Mouse (Mus musculus): ENCODE data around the gene 3110082J24Rik. TPM values are rescaled to one million over a fixed set of nuclear protein-coding genes. Genes with fewer than 3 reads are reported as not detected.
A peak's percentile ranks its signal among the peaks of the same experiment; 100 is the strongest.

Gene 3110082J24Rik
- polyA plus RNA-seq (2016; fragmentation: Nextera tagmentation; extraction: Ambion mirVana), result 4.0 and 4.5 TPM in 2 replicates

GRCm38 (mm10) chr5:30105668-30106300 lies at the start of gene 3110082J24Rik:
3110082J24Rik (minus strand) TSS chr5:30106086.
- under 1% methylated on average over 29 of the region's 29 CpGs for WGBS
- peaks cover 6% of the 10 kb centered on the region; the same call in 1 of the 2 replicates for H3K36me3 ChIP-seq
- peak within 1 kb of the TSS; percentile 72 for H3K4me3 ChIP-seq
- H3K9me3 ChIP-seq, result no peaks in the 10 kb centered on the region
- peaks cover 3% of the 10 kb centered on the region; the same call in 1 of the 2 replicates for H3K27me3 ChIP-seq (replicated peaks)
- H3K4me2 ChIP-seq (replicated peaks), result peak within 1 kb of the TSS; percentile 92
- H3K4me1 ChIP-seq, result peaks cover 57% of the 10 kb centered on the region
- ATAC-seq (ENCODE audit: low FRiP score, low read depth), result peak; percentile 43
- H3K9ac ChIP-seq, result peak within 1 kb of the TSS; percentile 83
- H3K27ac ChIP-seq, result peak within 1 kb of the TSS; percentile 70

GRCm38 (mm10) chr5:30155395-30155792 lies 49.5 kb upstream of the 3110082J24Rik start:
- Histone ChIP-seq H3K9ac (peak overlapping the region; percentile 83), H3K27me3 (replicated peaks) (no peaks in the 10 kb centered on the region), H3K27ac (0 out of 2 replicates have a peak overlapping the region, but pooled peaks have one; percentile 59), H3K9me3 (no peaks in the 10 kb centered on the region), H3K4me1 (peaks cover 11% of the 10 kb centered on the region), H3K4me2 (replicated peaks) (peak overlapping the region; percentile 80), H3K4me3 (peak overlapping the region; percentile 93), H3K36me3 (no peaks in the 10 kb centered on the region)
- peak; percentile 71 for ATAC-seq (ENCODE audit: low FRiP score, low read depth)
- WGBS, result under 1% methylated on average over 31 of the region's 31 CpGs

GRCm38 (mm10) chr5:30154474-30155394 lies 48.8 kb upstream of the 3110082J24Rik start, which contains the start of the genes Hadha and Hadhb:
Hadha (minus strand) TSS chr5:30155162.
Hadhb (plus strand) TSS chr5:30155248.
- peak; percentile 93 for ATAC-seq (ENCODE audit: low FRiP score, low read depth)
- peak within 1 kb of the TSS; percentile 83 for H3K9ac ChIP-seq
- no peaks in the 10 kb centered on the region for H3K27me3 ChIP-seq (replicated peaks)
- no peaks in the 10 kb centered on the region for H3K9me3 ChIP-seq
- H3K4me3 ChIP-seq, result peak within 1 kb of the TSS; percentile 93
- no peaks in the 10 kb centered on the region for H3K36me3 ChIP-seq
- peaks cover 11% of the 10 kb centered on the region for H3K4me1 ChIP-seq
- under 1% methylated on average over 53 of the region's 53 CpGs for WGBS
- H3K27ac ChIP-seq, result peak within 1 kb of the TSS; percentile 59
- H3K4me2 ChIP-seq (replicated peaks), result peak within 1 kb of the TSS; percentile 80

- Histone ChIP-seq H3K4me2 (replicated peaks) (peak overlapping the region; percentile 80), H3K9me3 (no peaks in the 10 kb centered on the region), H3K27me3 (replicated peaks) (no peaks in the 10 kb centered on the region), H3K4me3 (peak overlapping the region; percentile 93), H3K9ac (peak overlapping the region; percentile 83), H3K27ac (no peak overlapping the region), H3K36me3 (no peaks in the 10 kb centered on the region), H3K4me1 (peaks cover 11% of the 10 kb centered on the region)
- ATAC-seq (ENCODE audit: low FRiP score, low read depth), result no peak
- WGBS, result 25% methylated on average over 4 of the region's 4 CpGs
These were observed 48.1 kb upstream of the 3110082J24Rik start for GRCm38 (mm10) chr5:30154013-30154412.

GRCm38 (mm10) chr5:30153222-30153621 lies 47.3 kb upstream of the 3110082J24Rik start:
- Histone ChIP-seq H3K4me2 (replicated peaks) (no peak overlapping the region), H3K27ac (no peak overlapping the region), H3K9ac (no peak overlapping the region), H3K27me3 (replicated peaks) (no peaks in the 10 kb centered on the region), H3K9me3 (no peaks in the 10 kb centered on the region), H3K4me1 (peaks cover 11% of the 10 kb centered on the region), H3K36me3 (no peaks in the 10 kb centered on the region), H3K4me3 (no peak overlapping the region)
- 92% methylated on average over 2 of the region's 2 CpGs for WGBS
- ATAC-seq (ENCODE audit: low FRiP score, low read depth), result no peak

GRCm38 (mm10) chr5:30152413-30152812 lies 46.5 kb upstream of the 3110082J24Rik start:
- no peaks in the 10 kb centered on the region for H3K36me3 ChIP-seq
- no peaks in the 10 kb centered on the region for H3K9me3 ChIP-seq
- no peak overlapping the region for H3K4me2 ChIP-seq (replicated peaks)
- no peak overlapping the region for H3K27ac ChIP-seq
- H3K4me1 ChIP-seq, result peaks cover 11% of the 10 kb centered on the region
- H3K27me3 ChIP-seq (replicated peaks), result no peaks in the 10 kb centered on the region
- H3K9ac ChIP-seq, result no peak overlapping the region
- no peak overlapping the region for H3K4me3 ChIP-seq
- no peak for ATAC-seq (ENCODE audit: low FRiP score, low read depth)
- 89% methylated on average over 1 of the region's 1 CpGs for WGBS

- Histone ChIP-seq H3K9me3 (no peaks in the 10 kb centered on the region), H3K27me3 (replicated peaks) (no peaks in the 10 kb centered on the region), H3K36me3 (peaks cover under 1% of the 10 kb centered on the region; the same call in 1 of the 2 replicates), H3K27ac (no peak overlapping the region), H3K4me1 (peaks cover 11% of the 10 kb centered on the region), H3K9ac (no peak overlapping the region), H3K4me2 (replicated peaks) (no peak overlapping the region), H3K4me3 (no peak overlapping the region)
- no peak for ATAC-seq (ENCODE audit: low FRiP score, low read depth)
- 83% methylated on average over 4 of the region's 4 CpGs for WGBS
These were observed 46.1 kb upstream of the 3110082J24Rik start for GRCm38 (mm10) chr5:30152007-30152406.

- ATAC-seq (ENCODE audit: low FRiP score, low read depth), result no peak
- Histone ChIP-seq H3K36me3 (peaks cover 28% of the 10 kb centered on the region), H3K4me3 (no peak overlapping the region), H3K27ac (no peak overlapping the region), H3K4me2 (replicated peaks) (no peak overlapping the region), H3K9ac (no peak overlapping the region), H3K27me3 (replicated peaks) (no peaks in the 10 kb centered on the region), H3K9me3 (no peaks in the 10 kb centered on the region), H3K4me1 (peaks cover 1% of the 10 kb centered on the region)
- 90% methylated on average over 5 of the region's 5 CpGs for WGBS
These were observed 42.4 kb upstream of the 3110082J24Rik start for GRCm38 (mm10) chr5:30148133-30148920.

GRCm38 (mm10) chr5:30146526-30146925 lies 40.6 kb upstream of the 3110082J24Rik start:
- Histone ChIP-seq H3K27me3 (replicated peaks) (no peaks in the 10 kb centered on the region), H3K9ac (no peak overlapping the region), H3K4me2 (replicated peaks) (no peak overlapping the region), H3K27ac (no peak overlapping the region), H3K36me3 (peaks cover 45% of the 10 kb centered on the region), H3K9me3 (no peaks in the 10 kb centered on the region), H3K4me1 (no peaks in the 10 kb centered on the region), H3K4me3 (no peak overlapping the region)
- ATAC-seq (ENCODE audit: low FRiP score, low read depth), result no peak
- WGBS, result 85% methylated on average over 6 of the region's 6 CpGs

- 93% methylated on average over 4 of the region's 4 CpGs for WGBS
These were observed 32.3 kb upstream of the 3110082J24Rik start for GRCm38 (mm10) chr5:30138193-30138592.

GRCm38 (mm10) chr5:30137271-30137670 lies 31.4 kb upstream of the 3110082J24Rik start:
- Histone ChIP-seq H3K4me2 (replicated peaks) (no peak overlapping the region), H3K36me3 (peaks cover 77% of the 10 kb centered on the region), H3K27ac (no peak overlapping the region), H3K4me3 (no peak overlapping the region), H3K27me3 (replicated peaks) (no peaks in the 10 kb centered on the region), H3K9me3 (no peaks in the 10 kb centered on the region), H3K9ac (no peak overlapping the region), H3K4me1 (no peaks in the 10 kb centered on the region)
- 92% methylated on average over 9 of the region's 9 CpGs for WGBS
- ATAC-seq (ENCODE audit: low FRiP score, low read depth), result no peak

More at GRCm38 (mm10) chr5:30138193-30138592, 32.3 kb upstream of the 3110082J24Rik start:
- H3K4me2 ChIP-seq (replicated peaks), result no peak overlapping the region
- H3K27ac ChIP-seq, result no peak overlapping the region
- no peak overlapping the region for H3K4me3 ChIP-seq
- H3K9ac ChIP-seq, result no peak overlapping the region
- no peaks in the 10 kb centered on the region for H3K4me1 ChIP-seq
- no peaks in the 10 kb centered on the region for H3K27me3 ChIP-seq (replicated peaks)
- peaks cover 80% of the 10 kb centered on the region for H3K36me3 ChIP-seq
- no peak for ATAC-seq (ENCODE audit: low FRiP score, low read depth)
- no peaks in the 10 kb centered on the region for H3K9me3 ChIP-seq
